Mouse (Mus musculus) heart, embryonic 14.5 days (tissue): ENCODE data around the gene Glo1. TPM values are rescaled to one million over a fixed set of nuclear protein-coding genes. Genes with fewer than 3 reads are reported as not detected.
"Not testable (repeated sequence)": the region's sequence is repeated elsewhere in the genome, so short reads cannot be mapped to it uniquely, and the experiment has no call there.

Experiments used
- ATAC-seq: fragments of 200-750 bp; cut with Nextera tagmentation; 2 replicates; pipeline ENCODE4 v1.8.0; 2017; ENCODE audit warnings: low read depth, moderate TSS enrichment; ENCODE audit not compliant: insufficient number of reproducible peaks, insufficient read depth, low FRiP score
- H3K27ac ChIP-seq, 2 experiments: fragments of 200-500 bp in 1 of 2; fragments of 300-500 bp in 1 of 2; sonication (generic) in 1 of 2; replicated peaks in 1 of 2; 2 replicates each; pipeline ENCODE4 v1.5.1; 2012 to 2014; ENCODE audit warnings: low read depth in 2 of 2, low read length in 2 of 2, control low read depth in 1 of 2, mild to moderate bottlenecking in 1 of 2, mixed read lengths in 1 of 2; ENCODE audit not compliant: control insufficient read depth in 1 of 2, insufficient read depth in 1 of 2
- H3K27me3 ChIP-seq: fragments of 300-500 bp; sonication (generic); 2 replicates; pipeline ENCODE4 v1.6.1; 2014; ENCODE audit warnings: mild to moderate bottlenecking, low read length, control low read depth; ENCODE audit not compliant: control insufficient read depth, insufficient read depth
- H3K36me3 ChIP-seq: fragments of 300-500 bp; sonication (generic); 2 replicates; pipeline ENCODE4 v1.6.1; 2014; ENCODE audit warnings: mild to moderate bottlenecking, control low read depth, low read length, mixed read lengths; ENCODE audit not compliant: control insufficient read depth, insufficient read depth
- H3K4me1 ChIP-seq, 2 experiments: fragments of 200-500 bp in 1 of 2; fragments of 300-500 bp in 1 of 2; sonication (generic) in 1 of 2; 2 replicates each; pipeline ENCODE4 v1.6.1; 2012 to 2014; ENCODE audit warnings: low read length in 2 of 2, control low read depth in 1 of 2, mixed read lengths in 1 of 2; ENCODE audit not compliant: control insufficient read depth in 2 of 2, insufficient read depth in 2 of 2
- H3K4me2 ChIP-seq: fragments of 300-500 bp; sonication (generic); 2 replicates; pipeline ENCODE4 v1.6.1; 2014; ENCODE audit warnings: mild to moderate bottlenecking, low read length
- H3K4me3 ChIP-seq, 2 experiments: fragments of 200-500 bp in 1 of 2; fragments of 300-500 bp in 1 of 2; sonication (generic) in 1 of 2; 2 replicates each; pipeline ENCODE4 v1.5.1; 2012 to 2014; ENCODE audit warnings: low read length in 2 of 2, mild to moderate bottlenecking in 2 of 2, control low read depth in 1 of 2, low read depth in 1 of 2, moderate library complexity in 1 of 2; ENCODE audit not compliant: control insufficient read depth in 1 of 2, insufficient read depth in 1 of 2
- H3K9ac ChIP-seq: fragments of 300-500 bp; sonication (generic); 2 replicates; pipeline ENCODE4 v1.6.1; 2014; ENCODE audit warnings: mild to moderate bottlenecking, low read length
- H3K9me3 ChIP-seq: fragments of 300-500 bp; sonication (generic); 2 replicates; pipeline ENCODE4 v1.6.1; 2016; ENCODE audit warnings: low read length, control low read depth; ENCODE audit not compliant: control insufficient read depth
- WGBS: fragments of 180-500 bp; shearing (Covaris S2); extraction: QIAGEN DNeasy Blood & Tissue Kit; methylation state at CpG from one replicate; pipeline ENCODE4 v1.1.7; 2014; 5-methylcytosine and 5-hydroxymethylcytosine counted together
- polyA plus RNA-seq: library from polyadenylated mRNA; unstranded; fragments of >200 nt; fragmentation: Nextera tagmentation; extraction: Ambion mirVana; gene quantifications from 2 replicates; pipeline ENCODE4 v1.2.1, GENCODE M21; 2014

Gene Glo1
- polyA plus RNA-seq, 1 experiment from 2014 or later = 225 TPM

- no peak for ATAC-seq
- no peaks in the 10 kb centered on the region for H3K36me3 ChIP-seq
- H3K4me2 ChIP-seq = peak overlapping the region; percentile 66
- H3K9me3 ChIP-seq = peaks cover 4% of the 10 kb centered on the region; the same call in 1 of the 2 replicates
- no peaks in the 10 kb centered on the region for H3K27me3 ChIP-seq
- H3K4me3 ChIP-seq = peak overlapping the region; percentile 42 to 43
- peak overlapping the region; percentile 67 for H3K9ac ChIP-seq
- H3K4me1 ChIP-seq = no peaks in the 10 kb centered on the region; a peak in 1 of 4 replicates
- peak overlapping the region; percentile 14 to 45 for H3K27ac ChIP-seq
- 54% methylated on average over 8 of the region's 8 CpGs for WGBS
These were observed 31.0 kb upstream of the Glo1 start for GRCm38 (mm10) chr17:30657530-30658151.

GRCm38 (mm10) chr17:30653010-30653409 is 26.3 kb upstream of the Glo1 start:
- Histone ChIP-seq H3K4me3 (no peak overlapping the region), H3K36me3 (no peaks in the 10 kb centered on the region), H3K27me3 (no peaks in the 10 kb centered on the region), H3K4me2 (no peak overlapping the region), H3K27ac (no peak overlapping the region), H3K9ac (no peak overlapping the region), H3K9me3 (peaks cover 9% of the 10 kb centered on the region), H3K4me1 (no peaks in the 10 kb centered on the region; a peak in 1 of 4 replicates)
- no peak for ATAC-seq
- WGBS = 96% methylated on average over 6 of the region's 6 CpGs

- no peak overlapping the region for H3K9ac ChIP-seq
- no peak overlapping the region for H3K4me3 ChIP-seq
- no peaks in the 10 kb centered on the region for H3K4me1 ChIP-seq
- peaks cover 9% of the 10 kb centered on the region for H3K9me3 ChIP-seq
- no peaks in the 10 kb centered on the region for H3K36me3 ChIP-seq
- H3K4me2 ChIP-seq = no peak overlapping the region
- no peaks in the 10 kb centered on the region for H3K27me3 ChIP-seq
- ATAC-seq = no peak
- no peak overlapping the region for H3K27ac ChIP-seq
- WGBS = 91% methylated on average over 3 of the region's 3 CpGs
These were observed 22.1 kb upstream of the Glo1 start for GRCm38 (mm10) chr17:30648770-30649169.

GRCm38 (mm10) chr17:30640896-30641295 is 14.2 kb upstream of the Glo1 start:
- no peaks in the 10 kb centered on the region for H3K36me3 ChIP-seq
- H3K4me3 ChIP-seq = no peak overlapping the region
- no peak overlapping the region for H3K4me2 ChIP-seq
- H3K27me3 ChIP-seq = no peaks in the 10 kb centered on the region
- no peaks in the 10 kb centered on the region for H3K9me3 ChIP-seq
- no peak for ATAC-seq
- H3K4me1 ChIP-seq = no peaks in the 10 kb centered on the region
- 91% methylated on average over 5 of the region's 5 CpGs for WGBS
- no peak overlapping the region for H3K9ac ChIP-seq
- no peak overlapping the region for H3K27ac ChIP-seq

- no peaks in the 10 kb centered on the region for H3K9me3 ChIP-seq
- no peaks in the 10 kb centered on the region for H3K27me3 ChIP-seq
- no peak overlapping the region for H3K4me2 ChIP-seq
- 62% methylated on average over 2 of the region's 2 CpGs for WGBS
- ATAC-seq = no peak
- no peak overlapping the region for H3K4me3 ChIP-seq
- H3K36me3 ChIP-seq = no peaks in the 10 kb centered on the region
- H3K9ac ChIP-seq = no peak overlapping the region
- H3K27ac ChIP-seq = no peak overlapping the region
- 0 out of 4 replicates have a peak, but pooled peaks cover 0 to 5% of the 10 kb centered on the region in 2 experiments for H3K4me1 ChIP-seq
These were observed 12.3 kb upstream of the Glo1 start for GRCm38 (mm10) chr17:30638996-30639395.

GRCm38 (mm10) chr17:30637714-30638113 is 11.0 kb upstream of the Glo1 start:
- H3K4me3 ChIP-seq = no peak overlapping the region
- no peaks in the 10 kb centered on the region for H3K9me3 ChIP-seq
- no peak overlapping the region for H3K9ac ChIP-seq
- no peak overlapping the region for H3K4me2 ChIP-seq
- H3K27ac ChIP-seq = no peak overlapping the region
- no peaks in the 10 kb centered on the region for H3K27me3 ChIP-seq
- H3K4me1 ChIP-seq = 0 out of 4 replicates have a peak, but pooled peaks cover 0 to 5% of the 10 kb centered on the region in 2 experiments
- 57% methylated on average over 1 of the region's 1 CpGs for WGBS
- no peak for ATAC-seq
- H3K36me3 ChIP-seq = no peaks in the 10 kb centered on the region

- H3K9ac ChIP-seq = peak overlapping the region; percentile 38
- peak overlapping the region; percentile 64 for H3K4me2 ChIP-seq
- H3K27me3 ChIP-seq = no peaks in the 10 kb centered on the region
- H3K4me1 ChIP-seq = 0 out of 4 replicates have a peak, but pooled peaks cover 0 to 5% of the 10 kb centered on the region in 2 experiments
- 12% methylated on average over 15 of the region's 17 CpGs for WGBS
- H3K27ac ChIP-seq = no peak overlapping the region
- no peak for ATAC-seq
- H3K36me3 ChIP-seq = no peaks in the 10 kb centered on the region
- H3K9me3 ChIP-seq = no peaks in the 10 kb centered on the region
- peak overlapping the region; percentile 22 to 29 for H3K4me3 ChIP-seq
These were observed 8.7 kb upstream of the Glo1 start for GRCm38 (mm10) chr17:30635367-30635766.

- not testable (repeated sequence) for H3K9me3 ChIP-seq, ATAC-seq, H3K27me3 ChIP-seq, H3K4me3 ChIP-seq, H3K4me2 ChIP-seq, H3K36me3 ChIP-seq, H3K27ac ChIP-seq, H3K4me1 ChIP-seq, H3K9ac ChIP-seq
- no CpG with 5 or more reads among the region's 20 CpGs for WGBS
These were observed 2.5 kb downstream of the Glo1 start, which contains the start of gene Dnah8 for GRCm38 (mm10) chr17:30624132-30624531. Gene Dnah8 (plus strand): TSS chr17:30624354.
